Mouse (Mus musculus): ENCODE results near the gene Pgm1. TPM values are rescaled to one million over a fixed set of nuclear protein-coding genes. Genes with fewer than 3 reads are reported as not detected.

Gene Pgm1
- total and polyA plus RNA-seq, 3 experiments = 54.0 to 97.9 (median 95.7) TPM

- Histone ChIP-seq H3K4me3 (replicated peaks in 1 of 3; ENCODE audit: low read depth in 2 of 3, low read length in 2 of 3, poor library complexity in 1 of 3) (no peak overlapping the region), H3K4me1 (ENCODE audit: control insufficient read depth in 1 of 2, insufficient read depth in 2 of 2) (no peaks in the 10 kb centered on the region), H3K9me3 (replicated peaks; ENCODE audit: low read length) (no peaks in the 10 kb centered on the region), H3K79me2 (replicated peaks; ENCODE audit: control insufficient read depth, extremely low read depth, insufficient read depth, poor library complexity, severe bottlenecking) (no peaks in the 10 kb centered on the region), H3K36me3 (replicated peaks in 1 of 2; ENCODE audit: control insufficient read depth in 1 of 2, insufficient read depth in 1 of 2, low read length in 1 of 2) (peaks cover 0 to 59% of the 10 kb centered on the region in 2 experiments), H3K9ac (ENCODE audit: insufficient read depth, low read depth) (no peak overlapping the region), H3K4me2 (ENCODE audit: insufficient read depth, low read depth, poor library complexity, severe bottlenecking) (no peak overlapping the region), H3K27ac (ENCODE audit: insufficient read depth, low read depth) (no peak overlapping the region), H3K27me3 (replicated peaks) (no peaks in the 10 kb centered on the region)
- no peak for DNase-seq (ENCODE audit: extremely low read depth)
- in situ Hi-C loops (cut with MboI; ENCODE audit: low pct_ligation_motif_present, low pct_unique_long_range_greater_than_20kb, low sequenced_read_pairs) (no loop called here), dilution Hi-C loops (cut with MboI; ENCODE audit: extremely low pct_ligation_motif_present, extremely low pct_unique_long_range_greater_than_20kb, low sequenced_read_pairs) (no loop called here)
- no peak for TF ChIP-seq NELFE (IDR thresholded peaks at IDR 0.05; ENCODE audit: low read depth, low read length)
- no peak for TF ChIP-seq USF2 (conservative IDR thresholded peaks at IDR 0.05; ENCODE audit: low read depth, low read length)
- no peak for TF ChIP-seq KAT2A (IDR thresholded peaks at IDR 0.05; ENCODE audit: insufficient replicate concordance, low read length)
- no peak for TF ChIP-seq POLR2AphosphoS2 (IDR thresholded peaks at IDR 0.05; ENCODE audit: low read depth, low read length)
- TF ChIP-seq MXI1 (IDR thresholded peaks at IDR 0.05; ENCODE audit: low read depth, low read length) = no peak
- no peak for TF ChIP-seq MAX (IDR thresholded peaks at IDR 0.05; ENCODE audit: low read length)
- TF ChIP-seq ELF1 (IDR thresholded peaks at IDR 0.05; ENCODE audit: low read depth, low read length) = no peak
- TF ChIP-seq MAZ (IDR thresholded peaks at IDR 0.05; ENCODE audit: low read depth, low read length) = no peak
- TF ChIP-seq CTCF (conservative IDR thresholded peaks at IDR 0.05 in 1 of 2, IDR thresholded peaks at IDR 0.05 in 1 of 2; ENCODE audit: low read depth in 2 of 2, low read length in 2 of 2) = no peak
- no peak for TF ChIP-seq PAX5 (IDR thresholded peaks at IDR 0.05; ENCODE audit: low read length)
- TF ChIP-seq RCOR1 (conservative IDR thresholded peaks at IDR 0.05; ENCODE audit: low read depth, low read length) = no peak
- TF ChIP-seq ETS1 (conservative IDR thresholded peaks at IDR 0.05; ENCODE audit: low read depth, low read length) = no peak
- no peak for TF ChIP-seq ZMIZ1 (IDR thresholded peaks at IDR 0.05; ENCODE audit: low read depth, low read length)
- TF ChIP-seq BHLHE40 (IDR thresholded peaks at IDR 0.05; ENCODE audit: low read depth, low read length) = no peak
Measured at GRCm38 (mm10) chr4:99981216-99981615, 52.0 kb downstream of the Pgm1 start.

DNA sequence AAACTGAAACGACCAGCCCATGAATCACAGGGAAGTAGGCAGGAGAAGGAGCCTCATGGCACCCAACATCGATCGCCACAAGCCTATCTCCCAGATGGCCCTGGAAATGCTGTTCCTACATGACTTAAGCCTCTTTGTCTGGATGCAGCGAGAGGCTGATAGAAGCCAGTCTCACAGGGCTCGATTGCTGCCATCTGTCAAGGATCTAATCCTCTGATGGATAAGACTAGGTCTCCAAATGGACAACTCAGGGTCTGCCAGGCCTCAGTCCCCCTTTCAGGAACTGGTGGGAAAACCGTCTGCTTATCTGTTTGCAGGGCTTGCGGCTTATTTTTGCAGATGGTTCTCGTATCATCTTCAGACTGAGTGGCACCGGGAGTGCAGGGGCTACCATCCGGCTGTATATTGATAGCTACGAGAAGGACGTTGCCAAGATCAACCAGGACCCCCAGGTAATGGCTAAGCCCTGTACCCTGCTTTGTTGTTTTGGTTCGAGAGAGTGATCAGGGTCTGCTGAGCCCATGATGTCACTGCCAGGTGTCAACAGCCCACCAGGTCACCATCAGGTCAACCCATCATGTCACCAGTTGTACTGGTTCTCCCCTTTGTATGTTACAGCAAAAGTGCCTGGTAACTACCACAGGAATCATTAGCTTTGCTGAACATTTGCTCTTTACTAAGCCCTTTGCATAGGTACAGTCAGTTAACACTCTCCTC is 54.6 kb downstream of the Pgm1 start:
- Histone ChIP-seq H3K4me1 (ENCODE audit: control insufficient read depth in 1 of 2, insufficient read depth in 2 of 2) (no peaks in the 10 kb centered on the region), H3K27me3 (replicated peaks) (no peaks in the 10 kb centered on the region), H3K9me3 (replicated peaks; ENCODE audit: low read length) (no peaks in the 10 kb centered on the region), H3K4me3 (replicated peaks in 1 of 3; ENCODE audit: low read depth in 2 of 3, low read length in 2 of 3, poor library complexity in 1 of 3) (no peak overlapping the region), H3K9ac (ENCODE audit: insufficient read depth, low read depth) (no peak overlapping the region), H3K79me2 (replicated peaks; ENCODE audit: control insufficient read depth, extremely low read depth, insufficient read depth, poor library complexity, severe bottlenecking) (no peaks in the 10 kb centered on the region), H3K4me2 (ENCODE audit: insufficient read depth, low read depth, poor library complexity, severe bottlenecking) (no peak overlapping the region), H3K36me3 (replicated peaks in 1 of 2; ENCODE audit: control insufficient read depth in 1 of 2, insufficient read depth in 1 of 2, low read length in 1 of 2) (peaks cover 0 to 73% of the 10 kb centered on the region in 2 experiments), H3K27ac (ENCODE audit: insufficient read depth, low read depth) (no peak overlapping the region)
- TF ChIP-seq MYC (IDR thresholded peaks at IDR 0.05; ENCODE audit: low read depth, low read length) (no peak), JUND (conservative IDR thresholded peaks at IDR 0.05; ENCODE audit: low read depth, low read length) (no peak), SMC3 (IDR thresholded peaks at IDR 0.05; ENCODE audit: low read depth, low read length) (no peak), IRF4 (IDR thresholded peaks at IDR 0.05; ENCODE audit: low read depth, low read length) (no peak), MAZ (IDR thresholded peaks at IDR 0.05; ENCODE audit: low read depth, low read length) (no peak), TCF12 (IDR thresholded peaks at IDR 0.05; ENCODE audit: low read depth, low read length) (no peak), MXI1 (IDR thresholded peaks at IDR 0.05; ENCODE audit: low read depth, low read length) (no peak), KAT2A (IDR thresholded peaks at IDR 0.05; ENCODE audit: insufficient replicate concordance, low read length) (no peak), GABPA (IDR thresholded peaks at IDR 0.05; ENCODE audit: insufficient replicate concordance, low read depth, low read length) (no peak), BHLHE40 (IDR thresholded peaks at IDR 0.05; ENCODE audit: low read depth, low read length) (no peak), POLR2A (IDR thresholded peaks at IDR 0.05; ENCODE audit: low read depth, low read length) (no peak), POLR2AphosphoS2 (IDR thresholded peaks at IDR 0.05; ENCODE audit: low read depth, low read length) (no peak), ZC3H11A (IDR thresholded peaks at IDR 0.05; ENCODE audit: low read depth, low read length) (no peak)
- in situ Hi-C loops (cut with MboI; ENCODE audit: low pct_ligation_motif_present, low pct_unique_long_range_greater_than_20kb, low sequenced_read_pairs) = no loop called here
- no peak for DNase-seq (ENCODE audit: extremely low read depth)
- dilution Hi-C loops (cut with MboI; ENCODE audit: extremely low pct_ligation_motif_present, extremely low pct_unique_long_range_greater_than_20kb, low sequenced_read_pairs) = no loop called here
